Mouse (Mus musculus): Measurements from ENCODE around the gene Rnf217. TPM values are rescaled to one million over a fixed set of nuclear protein-coding genes. Genes with fewer than 3 reads are reported as not detected.
A peak's percentile ranks its signal among the peaks of the same experiment; 100 is the strongest.

Rnf217 gene
- polyA plus RNA-seq, 1 experiment, result 0.42 TPM

GRCm38 (mm10) chr10:31447083-31447482 is 161.9 kb downstream of the Rnf217 start:
- TF ChIP-seq POLR2A (IDR thresholded peaks at IDR 0.05; ENCODE audit: control insufficient read depth, extremely low read depth, insufficient read depth, low read length, poor library complexity) (no peak), CTCF (IDR thresholded peaks at IDR 0.05; ENCODE audit: borderline replicate concordance, control insufficient read depth, extremely low read depth, insufficient read depth, low read length, poor library complexity) (no peak)
- Histone ChIP-seq H3K36me3 (ENCODE audit: control insufficient read depth, insufficient read depth, low read length) (no peaks in the 10 kb centered on the region), H3K27me3 (ENCODE audit: control insufficient read depth, insufficient read depth, low read length) (no peaks in the 10 kb centered on the region), H3K4me3 (ENCODE audit: control insufficient read depth, insufficient read depth, low read length) (no peak overlapping the region), H3K4me1 (replicated peaks; ENCODE audit: control insufficient read depth, insufficient read depth, low read length) (0 out of 2 replicates have a peak, but pooled peaks cover 3% of the 10 kb centered on the region), H3K27ac (ENCODE audit: control insufficient read depth, insufficient read depth, low read length) (no peak overlapping the region)
- no peak for DNase-seq
- 47% methylated on average over 1 of the region's 1 CpGs for whole genome bisulfite sequencing

DNA sequence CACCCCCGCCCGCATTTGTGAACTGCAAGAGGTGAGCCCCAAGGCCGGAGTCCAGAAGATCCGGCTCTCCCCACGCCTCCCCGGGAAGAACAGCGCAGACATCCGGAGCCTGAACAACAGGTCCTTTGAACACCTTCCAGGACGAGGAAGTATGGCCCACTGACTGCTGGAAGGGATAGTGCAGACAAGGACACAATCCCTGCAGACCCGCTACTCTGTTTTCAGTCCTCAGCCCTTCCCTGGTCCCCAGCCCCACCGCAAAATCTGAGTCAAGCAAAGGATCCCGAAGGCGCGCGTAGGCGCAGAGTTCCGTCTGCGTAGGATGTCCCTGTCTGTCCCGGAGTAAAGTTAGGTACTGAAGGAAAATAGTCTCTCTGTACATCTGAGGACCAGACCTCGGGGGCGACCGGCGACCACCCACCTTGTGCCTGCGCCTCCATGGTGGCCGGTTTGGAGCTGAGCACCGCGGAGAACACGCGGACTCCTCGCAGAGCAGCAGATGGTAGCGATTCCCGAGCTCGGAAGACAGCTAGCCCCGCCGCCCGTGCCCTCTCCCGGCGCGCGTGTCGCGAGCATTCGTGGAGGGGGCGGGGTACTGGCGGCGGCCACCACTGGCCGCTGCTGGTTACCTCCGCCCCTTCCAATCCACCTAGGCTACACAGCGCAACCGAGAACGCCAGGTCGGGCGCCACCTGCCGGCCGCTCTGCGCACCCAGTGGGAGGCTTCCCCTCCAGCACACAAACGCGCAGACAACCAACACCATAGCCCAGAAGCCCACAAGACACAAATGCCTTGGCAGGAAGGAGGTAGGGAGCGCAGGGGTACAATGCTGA is 163.5 kb downstream of the Rnf217 start, which contains the start of gene Tpd52l1:
Gene Tpd52l1, minus strand, starts transcription at position 668 of the 834 bp plus-strand sequence.
- 2% methylated on average over 59 of the region's 59 CpGs for WGBS
- 0 out of 2 replicates have a peak, but pooled peaks cover 3% of the 10 kb centered on the region for H3K4me1 ChIP-seq (replicated peaks; ENCODE audit: control insufficient read depth, insufficient read depth, low read length)
- no peaks in the 10 kb centered on the region for H3K36me3 ChIP-seq (ENCODE audit: control insufficient read depth, insufficient read depth, low read length)
- no peaks in the 10 kb centered on the region for H3K27me3 ChIP-seq (ENCODE audit: control insufficient read depth, insufficient read depth, low read length)
- no peak within 1 kb of the TSS for H3K27ac ChIP-seq (ENCODE audit: control insufficient read depth, insufficient read depth, low read length)
- TF ChIP-seq CTCF (IDR thresholded peaks at IDR 0.05; ENCODE audit: borderline replicate concordance, control insufficient read depth, extremely low read depth, insufficient read depth, low read length, poor library complexity) (peak; percentile 70; the same call in 1 of the 2 replicates), POLR2A (IDR thresholded peaks at IDR 0.05; ENCODE audit: control insufficient read depth, extremely low read depth, insufficient read depth, low read length, poor library complexity) (no peak)
- DNase-seq, result peak; percentile 41
- peak within 1 kb of the TSS; percentile 22 for H3K4me3 ChIP-seq (ENCODE audit: control insufficient read depth, insufficient read depth, low read length)

GRCm38 (mm10) chr10:31444206-31444605 is 164.8 kb downstream of the Rnf217 start:
- DNase-seq, result no peak
- 0 out of 2 replicates have a peak, but pooled peaks cover 3% of the 10 kb centered on the region for H3K4me1 ChIP-seq (replicated peaks; ENCODE audit: control insufficient read depth, insufficient read depth, low read length)
- H3K27ac ChIP-seq (ENCODE audit: control insufficient read depth, insufficient read depth, low read length), result no peak overlapping the region
- 89% methylated on average over 7 of the region's 7 CpGs for WGBS
- H3K27me3 ChIP-seq (ENCODE audit: control insufficient read depth, insufficient read depth, low read length), result no peaks in the 10 kb centered on the region
- H3K36me3 ChIP-seq (ENCODE audit: control insufficient read depth, insufficient read depth, low read length), result no peaks in the 10 kb centered on the region
- H3K4me3 ChIP-seq (ENCODE audit: control insufficient read depth, insufficient read depth, low read length), result no peak overlapping the region
- TF ChIP-seq CTCF (IDR thresholded peaks at IDR 0.05; ENCODE audit: borderline replicate concordance, control insufficient read depth, extremely low read depth, insufficient read depth, low read length, poor library complexity) (no peak), POLR2A (IDR thresholded peaks at IDR 0.05; ENCODE audit: control insufficient read depth, extremely low read depth, insufficient read depth, low read length, poor library complexity) (no peak)

Other genes starting within 250 kb of the Rnf217 start
- 1.1 TPM in 2 replicates for gene Tpd52l1, start 163.2 kb downstream of the Rnf217 start, polyA plus RNA-seq (2012; rRNA removed)